ENCODE assay signal across 17 mouse cellular contexts in the genomic region with DNA sequence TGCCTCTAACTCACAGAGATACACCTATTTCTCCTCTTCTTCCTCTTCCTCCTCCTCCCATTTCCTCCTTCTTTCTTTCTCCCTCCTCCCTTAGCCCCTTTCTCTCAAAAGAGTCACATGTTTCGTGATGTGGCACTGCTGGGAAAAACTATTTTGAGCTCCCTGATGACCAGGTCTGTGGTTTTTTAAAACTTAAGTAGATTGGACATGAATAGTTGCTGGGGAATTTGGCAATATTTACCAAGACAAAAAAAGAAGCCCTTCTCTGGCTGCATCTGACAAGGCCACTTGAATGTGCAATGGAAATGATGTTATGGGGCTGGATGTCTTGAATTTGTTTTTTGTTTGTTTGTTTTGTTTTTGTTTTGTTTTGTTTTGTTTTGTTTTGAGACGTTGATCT.
"Had no signal": no experiment of that assay in that cellular context is flagged by ENCODE, and none has a peak within 500 bp of the region (broad histone marks: within the 10 kb centered on the region; RNA-seq: fewer than 3 reads in every experiment).

No protein-coding gene starts in this region.

- H3K4me1 ChIP-seq: kidney, embryonic 15.5 days; limb, embryonic 10.5 days; liver, embryonic 12.5 days; liver, embryonic 15.5 days; lung, embryonic 15.5 days had no signal

- H3K4me2 ChIP-seq: kidney, embryonic 15.5 days; limb, embryonic 13.5 days; liver, embryonic 12.5 days; liver, embryonic 15.5 days; lung, embryonic 15.5 days; midbrain, embryonic 12.5 days; midbrain, embryonic 15.5 days had no signal

- ATAC-seq: liver, embryonic 12.5 days; midbrain, embryonic 15.5 days had no signal

- H3K36me3 ChIP-seq: kidney, embryonic 15.5 days; limb, embryonic 10.5 days; limb, embryonic 13.5 days; liver, embryonic 12.5 days; liver, embryonic 15.5 days; lung, embryonic 15.5 days; midbrain, embryonic 12.5 days; midbrain, embryonic 15.5 days had no signal

- H3K4me3 ChIP-seq: kidney, embryonic 15.5 days; limb, embryonic 10.5 days; limb, embryonic 13.5 days; liver, embryonic 12.5 days; liver, embryonic 15.5 days; lung, embryonic 15.5 days; midbrain, embryonic 12.5 days; midbrain, embryonic 15.5 days had no signal

- H3K27me3 ChIP-seq: kidney, embryonic 15.5 days; limb, embryonic 13.5 days; liver, embryonic 12.5 days; liver, embryonic 15.5 days; lung, embryonic 15.5 days; midbrain, embryonic 12.5 days; midbrain, embryonic 15.5 days had no signal

- H3K27ac ChIP-seq: kidney, embryonic 15.5 days; limb, embryonic 10.5 days; limb, embryonic 13.5 days; liver, embryonic 12.5 days; liver, embryonic 15.5 days; lung, embryonic 15.5 days; midbrain, embryonic 12.5 days; midbrain, embryonic 15.5 days had no signal

- DNase-seq: kidney, adult 8-10 months; kidney, postnatal 14 days; kidney, postnatal 4 days; liver; lung, adult 18-20 months; lung, postnatal 10 days; lung, postnatal 36 days; thymus, adult 18-20 months; thymus, postnatal 36 days had no signal
